8 mouse cellular contexts compared by ENCODE assay signal in the genomic region with DNA sequence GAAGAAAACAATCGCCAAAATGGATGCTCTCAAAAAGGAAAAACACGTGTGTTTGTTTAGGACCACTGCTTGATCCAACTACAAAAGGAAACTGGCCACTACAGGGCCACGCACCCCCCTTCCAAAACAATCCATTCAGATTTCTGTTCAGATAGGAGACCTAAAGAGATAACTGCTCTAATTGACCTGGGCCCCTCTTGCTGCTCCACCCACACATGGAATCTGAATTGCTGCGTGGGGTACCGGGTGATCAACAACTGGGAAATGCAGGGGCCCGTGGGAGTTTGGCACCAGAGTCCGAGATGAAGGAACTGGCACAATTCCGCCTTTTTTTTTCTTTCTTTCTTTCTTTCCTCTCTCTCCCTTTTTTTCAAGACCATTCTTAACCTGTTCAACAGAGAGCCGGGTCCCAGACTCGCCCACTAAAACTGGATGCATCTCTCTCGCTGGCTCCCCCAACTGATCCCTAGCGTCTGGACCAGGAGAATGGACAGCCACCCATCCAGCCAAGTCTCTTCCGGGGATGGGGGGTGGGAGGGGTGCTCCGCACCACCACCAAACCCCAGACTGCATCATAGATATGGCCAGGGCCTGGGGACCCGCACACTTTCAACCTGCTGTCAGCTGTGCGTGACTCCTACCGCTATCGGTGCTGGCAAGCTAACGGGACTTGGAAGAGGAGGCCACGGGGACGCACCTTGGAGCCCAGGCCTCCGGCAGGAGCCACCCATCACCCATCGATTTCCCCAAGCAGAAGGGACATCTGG. TPM values are rescaled to one million over a fixed set of nuclear protein-coding genes. Genes with fewer than 3 reads are reported as not detected.
DNase-seq lines count a peak whose midpoint lies in the region; ATAC-seq and TF ChIP-seq lines count a peak whose summit lies in the region.

No protein-coding gene starts in this region.

- no peaks in the 10 kb centered on the region for H3K36me3 ChIP-seq in midbrain, embryonic 11.5 days (ENCODE audit: control insufficient read depth, insufficient read depth, low read length)

- H3K9ac ChIP-seq in midbrain, embryonic 11.5 days (ENCODE audit: low read length) = no peak overlapping the region

- under 1% methylated on average over 23 of the region's 23 CpGs for WGBS in midbrain, embryonic 11.5 days

- no peak overlapping the region for H3K27ac ChIP-seq in bone marrow macrophage, adult 2 months (ENCODE audit: insufficient read depth, low read depth, low read length)
- no peak overlapping the region for H3K27ac ChIP-seq in midbrain, embryonic 11.5 days (ENCODE audit: low read depth, low read length)

- intact Hi-C loops in heart, postnatal 10 days (cut with DNase I) = loop anchor here (10.0 kb wide), 1 partner anchor 521 kb away; no protein-coding TSS in a partner anchor

- H3K4me1 ChIP-seq in bone marrow macrophage, adult 2 months (ENCODE audit: control insufficient read depth, insufficient read depth, low read length) = 0 out of 2 replicates have a peak, but pooled peaks cover 3% of the 10 kb centered on the region
- H3K4me1 ChIP-seq in midbrain, embryonic 11.5 days (ENCODE audit: control insufficient read depth, insufficient read depth, low read length) = peaks cover 19% of the 10 kb centered on the region

- no peak for ATAC-seq in midbrain, embryonic 11.5 days (ENCODE audit: low FRiP score)

- peak overlapping the region; percentile 88 for H3K4me2 ChIP-seq in midbrain, embryonic 11.5 days

- peak overlapping the region; percentile 89 for H3K4me3 ChIP-seq in bone marrow macrophage, adult 2 months (ENCODE audit: insufficient read depth, low read length)
- H3K4me3 ChIP-seq in midbrain, embryonic 11.5 days (ENCODE audit: low read depth, low read length) = peak overlapping the region; percentile 60

- peaks cover 62% of the 10 kb centered on the region for H3K27me3 ChIP-seq in midbrain, embryonic 11.5 days (ENCODE audit: control insufficient read depth, insufficient read depth, low read length)

- TF ChIP-seq CTCF in bone marrow macrophage, adult 2 months (IDR thresholded peaks at IDR 0.05; ENCODE audit: low read depth, low read length) = no peak

- TF ChIP-seq POLR2A in bone marrow macrophage, adult 2 months (IDR thresholded peaks at IDR 0.05; ENCODE audit: borderline replicate concordance, low read depth, low read length) = no peak

- peak; percentile 16 to 46 for DNase-seq in kidney, postnatal 4 days
- DNase-seq in kidney, adult 8-10 months = no peak
- peak; percentile 12 to 18 for DNase-seq in heart, postnatal 10 days
- DNase-seq in midbrain, embryonic 11.5 days (ENCODE audit: low spot score, missing footprints) = peak; percentile 91
- no peak for DNase-seq in spleen, postnatal 10 days (ENCODE audit: low spot score in 2 of 2)
- DNase-seq in MN1 (ENCODE audit: low spot score) = no peak
- DNase-seq in thymus, postnatal 25 days = no peak

- no peaks in the 10 kb centered on the region for H3K9me3 ChIP-seq in midbrain, embryonic 11.5 days (ENCODE audit: control insufficient read depth, low read length)

RNA-seq across cellular contexts. Expression of a gene that starts 43.2 kb away (rescaled TPM):
- polyA plus RNA-seq in bone marrow macrophage, adult 2 months (2012; ENCODE audit: insufficient read depth, insufficient read length, missing spikeins) = 14.5 and 15.4 TPM in 2 replicates
- 10 to 100 TPM; 15.2 to 15.4 TPM for total RNA-seq in heart, postnatal 10 days (2021)
- polyA plus RNA-seq in midbrain, embryonic 11.5 days (2014; fragmentation: Nextera tagmentation; extraction: Ambion mirVana) = 27.0 and 33.6 TPM in 2 replicates

Comparison
In these comparisons a context has a peak if more than half of its experiments do, and no peak if none do; other contexts are left out.
1. DNase-seq: peak in kidney, postnatal 4 days (2 of 2), heart, postnatal 10 days (2 of 2) and midbrain, embryonic 11.5 days (single experiment); none in kidney, adult 8-10 months (0 of 2), spleen, postnatal 10 days (0 of 2), MN1 (single experiment) and thymus, postnatal 25 days (single experiment).